Mouse (Mus musculus): ENCODE measurements around the gene Sec1.
A peak's percentile ranks its signal among the peaks of the same experiment; 100 is the strongest.
"Not testable (repeated sequence)": the region's sequence is repeated elsewhere in the genome, so short reads cannot be mapped to it uniquely, and the experiment has no call there.

Gene Sec1

DNA sequence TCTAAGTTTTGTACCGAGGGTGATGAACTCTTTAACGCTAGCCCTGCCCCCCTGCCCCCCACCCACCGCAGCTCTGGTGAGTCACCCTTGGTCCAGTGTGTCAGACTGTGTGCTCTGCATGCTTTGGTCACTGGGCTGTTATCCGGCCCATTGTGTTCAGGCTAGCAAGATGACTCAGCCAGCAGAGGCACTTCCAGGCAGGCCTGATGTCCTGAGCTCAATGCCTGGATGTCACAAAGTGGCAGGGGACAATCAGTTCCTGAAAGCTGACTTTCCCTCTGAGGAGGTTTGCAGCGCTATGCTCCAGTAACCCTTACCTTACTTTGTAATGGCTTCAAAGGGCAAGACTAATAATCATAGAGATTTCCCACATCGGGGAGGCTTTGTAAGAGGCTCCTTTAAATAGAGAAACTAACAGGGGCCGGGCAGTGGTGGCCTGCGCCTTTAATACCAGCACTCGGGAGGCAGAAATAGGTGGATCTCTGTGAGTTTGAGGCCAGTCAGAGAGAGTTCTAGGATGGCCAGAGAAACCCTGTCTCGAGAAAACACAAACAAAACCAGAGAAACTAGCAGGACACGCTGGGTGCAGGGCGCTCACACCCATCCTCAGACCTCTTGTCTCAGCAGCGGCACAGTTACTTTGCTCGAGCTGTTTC is 14.1 kb downstream of the Sec1 start:
- DNase-seq (ENCODE audit: low spot score in 2 of 2) = no peak

DNA sequence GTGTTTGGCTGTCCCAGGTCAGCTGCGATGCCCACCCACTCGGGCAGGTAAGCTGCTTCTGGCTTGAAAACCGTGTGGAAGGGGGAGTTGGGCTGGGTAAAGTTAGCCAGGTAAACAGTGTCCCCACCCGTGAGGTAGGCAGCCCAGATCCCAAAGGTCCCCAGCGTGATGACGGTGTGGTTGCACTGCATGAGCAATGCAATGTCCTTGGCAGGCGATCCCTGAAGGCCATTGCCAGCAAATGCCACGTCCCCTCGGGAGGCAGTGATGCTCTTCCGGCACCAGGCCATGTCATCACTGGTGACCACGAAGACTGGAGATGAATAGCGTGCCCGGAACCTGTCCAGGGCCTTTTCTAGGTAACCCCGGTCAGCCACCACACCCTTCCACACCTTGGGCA is 15.7 kb downstream of the Sec1 start:
- DNase-seq (ENCODE audit: low spot score in 2 of 2) = no peak

DNA sequence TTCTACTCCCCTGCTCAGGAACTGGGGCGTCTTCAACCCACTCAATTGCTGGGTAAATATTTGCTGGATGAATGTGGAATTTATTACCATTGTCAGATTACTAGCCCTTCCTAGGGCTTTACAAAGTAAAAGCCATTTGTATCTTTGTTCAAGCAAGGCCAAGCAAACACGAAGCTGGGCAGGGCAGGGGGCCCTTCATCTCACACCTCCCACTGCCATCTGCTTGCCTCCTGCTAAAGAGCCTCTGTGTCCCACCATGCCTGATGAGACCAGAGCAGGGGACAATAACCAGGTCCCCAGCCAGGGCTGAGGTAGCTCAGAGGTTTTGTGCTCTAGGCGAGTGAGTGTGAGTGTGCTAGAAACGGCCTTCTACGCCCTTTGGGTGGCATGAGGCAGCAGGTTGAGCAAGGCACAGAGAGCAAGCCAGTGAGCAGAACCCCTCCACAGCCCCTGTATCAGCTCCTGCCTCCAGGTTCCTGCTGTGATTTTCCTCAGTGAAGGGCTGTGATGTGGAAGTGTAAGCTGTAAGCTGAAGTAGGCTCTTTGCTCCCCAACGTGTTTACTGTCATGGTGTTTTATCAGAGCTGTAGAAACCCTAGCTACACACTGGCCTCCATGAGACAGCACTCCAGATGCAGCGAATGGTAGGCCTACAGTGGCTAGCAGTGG is 16.4 kb downstream of the Sec1 start:
- no peak for DNase-seq (ENCODE audit: low spot score in 2 of 2)

DNA sequence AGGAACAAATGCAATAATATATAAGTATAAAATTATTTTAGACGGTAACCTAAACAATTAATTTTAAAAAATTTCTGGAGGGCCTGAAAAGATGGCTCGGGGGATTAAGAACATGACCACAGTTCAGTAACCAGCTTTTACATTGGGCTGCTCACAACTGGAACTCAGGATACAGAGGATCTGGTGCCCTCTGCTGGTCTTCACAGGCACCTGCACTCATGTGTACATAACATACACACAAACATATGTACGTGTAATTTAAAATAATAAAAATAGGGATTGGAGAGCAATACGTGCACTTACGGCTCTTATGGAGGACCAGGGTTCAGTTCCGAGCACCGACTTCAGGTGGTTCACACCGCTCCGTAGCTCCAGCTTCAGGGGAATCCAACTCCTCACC is 25.3 kb downstream of the Sec1 start:
- DNase-seq (ENCODE audit: low spot score in 2 of 2) = no peak

DNA sequence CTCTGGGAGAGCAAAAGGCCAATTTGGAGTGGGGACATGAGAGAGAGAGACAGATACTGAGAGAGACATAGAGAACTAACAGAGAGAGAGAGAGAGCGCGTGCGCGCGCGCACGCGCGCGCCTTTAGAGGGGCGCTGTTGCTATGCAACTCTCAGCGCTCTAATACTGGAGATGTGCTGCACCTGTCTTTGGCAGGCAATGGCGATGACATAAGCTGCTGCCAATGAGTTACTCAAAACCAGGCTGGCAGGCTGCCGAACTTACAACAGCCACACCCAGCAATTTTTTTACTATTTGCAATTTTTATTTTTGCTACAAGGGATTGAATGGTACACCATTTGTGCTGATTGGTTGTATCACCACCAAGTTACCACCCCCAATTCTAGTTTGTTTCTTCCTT is 26.4 kb downstream of the Sec1 start:
- peak in 1 of 2 experiments; percentile 33 for DNase-seq (ENCODE audit: low spot score in 2 of 2)

DNA sequence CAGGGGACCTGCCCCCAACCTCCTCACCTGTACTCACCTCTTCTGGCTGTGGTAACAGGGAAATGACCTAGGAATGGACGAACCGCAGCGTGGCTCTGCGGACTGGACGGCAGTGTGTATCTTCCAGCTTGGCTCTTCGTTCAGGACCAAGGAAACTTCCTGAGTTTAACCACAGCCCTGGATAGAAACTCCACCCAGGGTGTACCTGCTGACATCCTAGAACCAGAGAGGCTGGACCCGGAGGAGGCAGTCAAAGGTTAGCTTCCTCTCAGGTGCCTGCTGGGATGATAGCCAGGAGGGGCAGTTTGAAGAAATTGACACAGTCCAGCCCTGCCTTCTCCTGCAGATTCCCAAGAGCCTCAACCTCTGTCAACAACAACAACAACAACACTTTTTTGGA is 28.0 kb downstream of the Sec1 start, which contains the start of gene Fut2:
TSS of gene Fut2 (minus strand) at position 234 of the 400 bp plus-strand sequence.
- no peak for DNase-seq (ENCODE audit: low spot score in 2 of 2)

DNA sequence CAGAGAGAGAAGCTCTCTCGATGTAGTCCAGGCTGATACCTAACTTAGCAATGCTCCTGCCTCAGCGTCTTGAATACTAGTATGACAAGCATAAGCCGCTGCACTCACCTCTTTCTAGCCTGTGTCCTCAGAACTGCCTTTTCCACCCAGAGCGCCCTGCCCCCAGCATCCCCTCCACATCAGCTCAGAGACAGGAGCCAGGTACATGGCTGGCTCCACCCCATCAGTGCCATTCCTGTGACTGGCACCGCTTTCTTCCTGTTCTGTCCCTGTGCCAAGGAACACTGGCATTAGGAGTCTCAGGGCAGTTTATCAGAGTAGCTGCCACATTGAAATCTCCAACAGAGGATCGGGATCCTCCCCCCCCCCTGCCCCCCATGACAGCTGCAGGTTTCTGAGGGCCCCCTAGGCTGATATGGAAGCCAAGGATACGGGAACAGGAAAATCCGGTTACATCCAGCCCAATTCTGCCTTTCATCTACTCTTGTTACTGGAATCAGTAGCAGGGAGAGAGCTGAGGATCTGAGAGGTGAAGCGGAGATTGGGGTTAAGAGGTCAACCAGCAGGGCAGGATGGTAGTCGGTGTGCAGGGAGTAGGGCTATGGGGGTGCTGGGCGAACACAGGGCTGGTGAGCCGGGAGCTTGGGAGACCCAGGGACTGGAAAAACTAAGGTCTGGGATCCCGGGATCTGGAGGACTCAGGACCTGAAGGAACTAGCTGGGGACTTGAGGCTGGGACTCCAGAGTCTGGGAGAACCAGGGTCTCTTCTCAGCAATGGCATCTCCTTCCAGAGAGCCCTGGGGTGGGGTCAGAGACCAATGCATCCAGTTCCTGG is 28.7 kb downstream of the Sec1 start:
- no peak for DNase-seq (ENCODE audit: low spot score in 2 of 2)

DNA sequence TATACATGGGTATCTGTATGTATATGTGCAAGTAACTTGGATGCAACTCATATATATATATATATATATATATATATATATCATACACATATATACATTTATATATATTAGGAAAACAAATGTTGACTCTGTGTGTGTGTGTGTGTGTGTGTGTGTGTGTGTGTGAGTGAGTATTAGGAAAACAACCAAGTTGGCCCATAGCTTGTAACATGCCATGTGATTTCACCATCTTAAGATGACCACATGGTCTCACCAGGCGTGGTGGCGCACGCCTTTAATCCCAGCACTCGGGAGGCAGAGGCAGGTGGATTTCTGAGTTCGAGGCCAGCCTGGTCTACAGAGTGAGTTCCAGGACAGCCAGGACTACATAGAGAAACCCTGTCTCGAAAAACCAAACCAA is 32.5 kb downstream of the Sec1 start:
- DNase-seq (ENCODE audit: low spot score in 2 of 2) = not testable (repeated sequence)

DNA sequence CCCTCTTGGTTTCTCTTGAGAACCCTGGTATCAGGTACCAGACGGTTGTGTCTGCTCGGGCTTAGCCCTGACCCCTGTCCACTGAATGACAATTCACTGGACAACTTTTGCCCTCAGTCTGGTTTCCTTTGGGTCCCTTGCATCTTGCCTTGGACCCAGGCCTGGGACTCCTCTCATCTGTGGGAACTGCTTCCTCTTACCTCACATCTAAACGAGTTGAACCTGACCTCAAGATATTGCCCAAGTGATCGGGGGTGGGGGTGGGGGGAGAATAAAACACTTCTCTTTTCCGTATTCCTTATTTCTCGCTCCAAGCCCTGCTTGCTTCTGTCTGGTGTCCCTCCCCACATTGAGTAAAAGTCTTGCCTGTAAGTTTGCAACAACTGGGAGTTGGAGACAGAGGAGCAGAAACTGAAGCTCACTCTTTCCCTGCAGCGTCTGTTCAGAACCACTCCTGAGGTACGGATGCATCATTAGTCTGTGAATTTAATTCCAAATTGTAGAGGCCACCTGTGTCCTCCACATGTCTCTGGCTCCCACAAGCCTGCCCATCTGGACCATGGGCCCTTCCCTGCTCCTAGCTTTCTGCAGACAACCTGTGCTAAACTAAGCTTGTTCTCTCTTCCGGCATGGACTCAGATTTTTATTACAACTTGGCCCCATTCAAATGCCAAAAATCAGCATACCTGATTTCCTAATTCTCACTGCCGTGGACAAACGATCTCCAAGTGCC is 33.3 kb downstream of the Sec1 start:
- no peak for DNase-seq (ENCODE audit: low spot score in 2 of 2)

DNA sequence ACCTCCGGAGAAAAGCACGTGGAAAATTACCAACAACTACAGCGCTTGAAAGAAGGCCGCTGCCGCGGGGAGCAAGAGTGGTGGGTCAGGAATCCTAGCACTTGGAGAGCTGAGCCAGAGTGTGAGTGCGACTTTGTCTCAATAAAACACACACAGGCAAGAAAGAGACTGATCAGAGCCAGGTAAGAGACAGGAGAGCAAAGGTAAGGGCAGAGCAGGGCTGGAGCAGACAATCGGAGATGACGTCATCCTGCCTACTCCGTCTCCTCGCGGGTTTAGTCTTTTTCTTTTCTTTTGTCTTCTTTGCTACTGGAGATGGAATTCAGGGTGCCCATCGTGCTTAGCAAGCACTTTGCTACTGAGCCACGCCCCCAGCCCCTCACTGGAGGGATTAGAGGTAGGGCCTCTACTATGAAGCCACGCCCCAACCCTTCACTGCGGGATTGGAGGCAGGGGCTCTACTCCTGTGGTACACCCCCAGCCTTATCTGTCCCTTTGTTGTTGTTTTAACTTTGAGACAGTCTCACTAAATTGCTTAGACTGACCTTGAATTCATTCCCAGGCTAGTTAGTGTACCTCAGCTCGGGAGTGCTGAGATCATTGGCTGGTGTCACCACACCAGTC is 39.7 kb downstream of the Sec1 start:
- no peak for DNase-seq (ENCODE audit: low spot score in 2 of 2)

DNA sequence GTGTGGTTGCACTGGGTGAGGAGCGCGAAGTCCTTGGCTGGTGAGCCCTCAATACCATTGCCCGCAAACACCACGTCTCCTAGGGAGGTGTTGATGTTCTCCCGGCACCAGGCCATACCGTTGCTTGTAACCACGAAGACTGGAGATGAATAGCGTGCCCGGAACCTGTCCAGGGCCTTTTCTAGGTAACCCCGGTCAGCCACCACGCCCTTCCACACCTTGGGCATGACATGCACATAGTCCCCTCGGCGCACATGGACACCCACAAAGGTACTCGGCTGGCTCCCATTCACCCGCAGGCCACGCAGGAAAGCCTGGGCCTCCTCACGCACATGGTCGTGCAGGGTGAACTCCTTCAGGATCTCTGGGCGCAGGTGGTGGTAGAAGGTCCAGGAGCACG is 43.7 kb downstream of the Sec1 start:
- DNase-seq (ENCODE audit: low spot score in 2 of 2) = not testable (repeated sequence)

DNA sequence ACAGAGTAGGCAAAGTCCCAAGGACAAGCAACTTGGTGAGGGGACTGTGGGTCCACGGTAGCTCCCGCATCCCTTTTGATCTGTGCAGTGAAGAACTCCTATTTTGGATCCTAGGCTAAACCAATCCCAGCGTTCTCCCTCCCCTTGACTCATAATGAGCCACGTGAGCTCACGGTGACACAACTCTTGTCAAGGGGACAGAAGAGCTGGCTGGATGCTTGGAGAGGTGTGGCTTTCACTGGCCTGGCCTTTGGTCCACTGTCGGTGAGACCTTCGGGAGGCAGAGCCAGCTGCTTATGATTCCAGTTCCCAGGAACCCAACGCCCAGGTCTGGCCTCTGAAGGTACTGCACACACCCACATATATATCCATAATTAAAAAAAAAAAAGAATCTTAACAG is 44.9 kb downstream of the Sec1 start:
- no peak for DNase-seq (ENCODE audit: low spot score in 2 of 2)

DNA sequence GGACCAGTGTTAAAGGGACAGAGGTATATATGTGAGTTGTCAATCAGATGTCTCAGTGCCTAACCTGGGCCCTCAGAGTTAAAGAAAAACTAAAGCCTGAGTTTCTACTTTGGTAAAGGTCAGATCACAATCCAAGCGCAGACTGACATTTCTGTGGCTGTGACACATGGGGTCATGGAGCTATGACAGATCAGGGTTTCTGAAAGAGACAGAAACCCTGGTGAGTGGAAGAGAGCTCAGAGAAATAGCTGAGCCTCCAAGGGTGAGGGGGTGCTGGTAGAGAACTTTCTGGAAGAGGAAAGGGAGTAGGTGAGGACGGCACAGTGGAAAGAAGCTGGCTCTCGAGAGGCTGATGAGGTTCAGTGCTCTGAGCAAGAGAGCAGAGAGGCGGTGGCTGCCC is 47.5 kb downstream of the Sec1 start:
- DNase-seq (ENCODE audit: low spot score in 2 of 2) = no peak

DNA sequence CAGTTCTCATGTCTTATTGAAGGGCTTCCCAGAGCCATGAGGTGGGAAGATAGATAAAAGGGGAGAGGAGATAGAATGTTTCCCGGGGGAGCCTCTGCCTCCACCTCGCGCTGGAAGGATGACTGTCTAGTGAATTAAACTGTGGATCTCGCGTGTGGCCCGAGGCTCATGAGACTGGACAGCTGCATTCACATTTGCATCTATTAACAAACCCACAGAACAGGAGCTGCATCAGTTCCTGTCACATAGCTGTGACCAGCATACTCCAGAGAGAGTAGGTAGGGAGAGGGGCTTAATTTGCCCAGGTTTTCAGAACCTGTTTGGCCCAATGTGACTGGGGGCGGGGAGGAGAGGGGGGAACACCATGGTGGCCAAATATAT is 48.6 kb downstream of the Sec1 start:
- DNase-seq (ENCODE audit: low spot score in 2 of 2) = no peak

DNA sequence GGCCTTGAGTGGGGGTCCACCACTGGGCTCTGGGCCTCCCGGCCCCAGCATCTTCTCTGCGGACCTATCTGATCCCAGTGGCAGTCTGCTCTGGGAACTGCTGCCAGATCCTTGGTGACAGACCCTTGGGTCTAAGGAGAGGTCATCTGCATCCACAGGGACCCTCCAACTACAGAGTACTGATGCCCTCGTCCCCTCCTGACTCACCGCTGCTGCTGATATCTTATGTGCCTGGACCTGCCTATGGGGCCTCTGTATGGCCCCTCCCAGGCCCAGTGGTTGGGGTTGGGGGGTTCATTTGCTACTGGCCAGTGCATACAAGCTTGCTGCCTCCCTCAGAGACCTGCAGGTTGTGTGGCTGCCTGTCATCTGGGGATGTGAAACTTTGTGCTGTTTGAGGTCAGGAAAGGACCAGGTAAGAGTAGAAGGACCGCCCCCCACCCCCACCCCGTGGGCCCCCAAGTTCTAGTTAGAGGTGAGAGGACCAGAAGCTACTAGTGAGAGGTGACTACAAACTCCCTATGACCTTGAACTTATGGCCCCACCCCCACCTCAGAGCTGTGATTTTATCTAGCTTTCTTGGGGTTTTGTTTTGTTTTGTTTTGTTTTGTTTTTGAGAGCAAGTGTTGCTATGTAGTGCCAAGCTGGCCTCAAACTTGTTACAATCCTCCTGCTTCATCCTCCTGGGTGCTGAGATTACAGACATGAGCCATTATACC is 49.2 kb downstream of the Sec1 start:
- no peak for DNase-seq (ENCODE audit: low spot score in 2 of 2)

DNA sequence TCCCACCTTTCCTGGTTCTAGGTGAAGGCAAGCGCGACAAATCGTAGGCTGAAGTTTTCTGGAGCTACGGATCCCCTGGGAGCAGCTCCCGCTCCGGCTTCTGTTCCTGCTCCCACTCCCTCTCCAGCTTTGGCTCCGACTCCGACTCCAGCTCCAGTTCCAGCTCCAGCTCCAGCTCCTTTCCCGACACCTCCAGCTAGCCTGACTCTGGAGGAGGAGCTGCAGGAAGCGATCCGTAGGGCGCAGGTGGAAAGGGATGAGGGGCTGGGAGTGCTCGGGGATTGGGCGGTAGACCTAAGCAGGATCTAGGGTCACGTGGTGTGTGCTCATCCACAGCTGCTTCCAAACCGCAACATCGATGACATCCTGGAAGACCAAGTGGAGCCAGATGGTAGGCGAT is 50.0 kb downstream of the Sec1 start:
- peak; percentile 68 to 74 for DNase-seq (ENCODE audit: low spot score in 2 of 2)

DNA sequence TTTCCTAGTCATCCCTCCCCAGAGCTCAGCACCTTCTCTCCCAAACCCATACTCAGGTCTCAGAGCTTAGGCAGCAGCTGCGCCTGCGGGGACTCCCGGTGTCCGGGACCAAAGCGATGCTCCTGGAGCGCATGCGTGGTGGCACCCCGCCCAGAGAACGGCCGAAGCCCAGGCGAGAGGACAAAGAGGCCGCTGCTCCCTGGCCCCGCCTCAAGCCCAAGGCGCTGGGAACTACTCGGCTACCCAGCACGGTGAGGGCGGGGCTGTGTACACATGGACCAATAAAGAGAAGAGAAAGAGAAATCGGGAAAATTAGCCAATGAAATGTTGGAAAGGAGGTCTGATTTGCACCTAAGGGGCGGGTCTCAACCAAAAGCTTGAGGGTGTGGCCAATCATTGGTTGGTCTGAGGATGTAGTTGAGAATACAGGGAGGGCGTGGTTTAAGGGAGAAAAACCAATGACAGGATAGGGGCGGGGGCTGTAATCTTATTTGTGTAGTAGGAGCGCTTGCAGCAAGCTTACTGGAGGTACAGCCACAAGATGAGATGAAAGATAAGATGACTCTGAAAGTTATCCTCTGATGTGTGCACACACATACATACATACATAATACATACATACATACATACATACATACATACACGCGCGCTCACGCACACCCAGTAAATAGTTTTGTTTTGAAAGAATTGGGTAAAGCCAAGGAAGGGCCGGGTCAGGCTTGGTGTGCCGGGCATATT is 50.6 kb downstream of the Sec1 start:
- peak; percentile 89 to 93 for DNase-seq (ENCODE audit: low spot score in 2 of 2)

DNA sequence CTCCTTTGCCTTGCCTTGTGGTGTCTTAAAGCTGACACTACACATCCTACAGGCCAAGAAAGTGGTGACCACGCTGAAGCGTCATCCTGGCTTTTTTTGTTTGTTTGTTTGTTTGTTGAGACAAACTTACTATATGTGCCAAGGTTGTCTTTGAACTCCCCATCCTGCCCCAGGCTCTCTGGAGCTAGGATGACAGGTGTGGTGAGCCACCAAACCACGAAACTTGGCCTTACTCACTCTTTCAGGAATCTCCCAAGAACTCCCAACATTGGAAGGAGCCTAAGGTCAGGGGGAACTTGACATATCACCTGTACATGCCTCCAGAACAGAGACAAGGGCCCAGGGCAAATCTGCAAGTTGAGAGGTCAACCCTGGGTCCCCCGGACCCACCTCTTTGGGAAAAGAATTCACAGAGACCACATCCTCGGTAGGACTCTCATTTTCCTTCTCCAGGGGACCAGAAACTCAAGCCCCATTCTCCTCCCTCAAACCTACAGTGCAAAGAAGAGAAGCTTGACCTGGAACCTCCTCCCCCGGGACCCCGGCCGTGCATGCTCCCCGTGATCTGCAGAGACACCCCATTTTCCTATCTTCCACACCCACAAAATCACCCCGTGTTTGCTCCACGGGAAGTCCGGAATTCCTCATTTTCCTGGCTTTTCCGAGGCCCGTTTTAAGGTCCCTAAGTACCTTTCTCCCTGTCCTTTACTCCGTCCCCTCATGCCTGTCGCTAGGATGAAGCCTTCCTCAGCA is 51.5 kb downstream of the Sec1 start:
- no peak for DNase-seq (ENCODE audit: low spot score in 2 of 2)

DNA sequence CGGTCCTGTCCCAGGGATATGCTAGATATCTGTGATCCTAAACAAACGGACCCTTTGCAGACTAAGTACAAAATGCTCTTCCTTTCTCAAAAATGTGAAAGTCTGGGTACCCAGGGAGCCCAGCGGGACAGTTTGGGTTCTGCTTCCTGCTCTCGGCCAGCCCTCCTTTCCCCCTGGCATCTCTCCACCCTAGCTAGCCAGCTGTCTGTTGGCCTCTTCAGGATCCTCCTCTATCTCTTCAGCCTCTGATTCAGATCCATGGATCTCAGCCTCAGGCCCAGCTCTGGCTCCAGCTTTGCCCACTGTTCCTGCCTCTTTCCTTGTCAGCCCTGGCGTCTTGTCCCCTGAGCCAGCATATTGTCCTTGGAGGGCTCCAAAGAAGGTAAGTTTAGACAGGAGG is 52.1 kb downstream of the Sec1 start:
- no peak for DNase-seq (ENCODE audit: low spot score in 2 of 2)
